In the genomic region with DNA sequence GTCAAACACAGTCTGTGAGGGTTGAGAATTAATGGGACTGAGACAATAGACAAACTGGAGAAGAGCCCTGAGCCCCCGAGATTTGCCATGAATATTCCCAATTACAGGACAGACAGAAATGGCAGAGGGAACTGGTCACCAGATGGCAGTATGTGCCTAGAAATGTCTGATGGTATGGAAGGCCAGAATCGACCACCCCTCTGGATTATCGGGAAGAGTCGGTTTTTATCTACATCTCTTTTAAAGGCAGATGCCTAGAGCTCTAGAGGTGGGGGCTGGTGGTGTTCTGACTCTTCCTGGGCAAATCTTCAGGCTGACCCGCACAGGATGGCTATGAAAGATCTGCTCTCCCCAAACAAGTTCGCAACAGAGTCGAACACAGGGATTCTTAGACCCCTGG, we compare ENCODE assay signal across 7 mouse cellular contexts. TPM values are rescaled to one million over a fixed set of nuclear protein-coding genes. Genes with fewer than 3 reads are reported as not detected.
DNase-seq lines count a peak whose midpoint lies in the region; ATAC-seq lines count a peak whose summit lies in the region.

No protein-coding gene starts in this region.

- peak overlapping the region; percentile 46; the same call in 1 of the 2 replicates for H3K9ac ChIP-seq in embryonic facial prominence, embryonic 13.5 days
- H3K9ac ChIP-seq in neural tube, embryonic 14.5 days (replicated peaks; ENCODE audit: low read depth, low read length) = no peak overlapping the region

- WGBS in embryonic facial prominence, embryonic 13.5 days = 26% methylated on average over 7 of the region's 7 CpGs
- WGBS in neural tube, embryonic 14.5 days = 23% methylated on average over 7 of the region's 7 CpGs

- DNase-seq in layer of hippocampus, adult 11-12 months (ENCODE audit: low spot score) = peak; percentile 43
- no peak for DNase-seq in layer of hippocampus, adult 9-10 months (ENCODE audit: low spot score)
- DNase-seq in NIH3T3 (ENCODE audit: low read depth) = peak; percentile 76
- peak; percentile 58 to 66 for DNase-seq in kidney, postnatal 4 days

- no peak overlapping the region for H3K4me2 ChIP-seq in embryonic facial prominence, embryonic 13.5 days
- H3K4me2 ChIP-seq in neural tube, embryonic 14.5 days (ENCODE audit: low read depth, low read length) = no peak overlapping the region

- ATAC-seq in embryonic facial prominence, embryonic 13.5 days (ENCODE audit: insufficient number of reproducible peaks, insufficient read depth, low FRiP score, low TSS enrichment, low read depth) = no peak
- peak; percentile 75 for ATAC-seq in neural tube, embryonic 14.5 days (ENCODE audit: low read depth)
- no peak for ATAC-seq in megakaryocyte progenitor cell, adult 5-6 weeks (replicated peaks; ENCODE audit: poor library complexity)

- H3K27ac ChIP-seq in embryonic facial prominence, embryonic 13.5 days = no peak overlapping the region
- H3K27ac ChIP-seq in neural tube, embryonic 14.5 days (ENCODE audit: low read depth, low read length) = no peak overlapping the region

- H3K4me3 ChIP-seq in embryonic facial prominence, embryonic 13.5 days = no peak overlapping the region
- no peak overlapping the region for H3K4me3 ChIP-seq in neural tube, embryonic 14.5 days (ENCODE audit: low read depth, low read length)

- H3K27me3 ChIP-seq in embryonic facial prominence, embryonic 13.5 days = peaks cover 9% of the 10 kb centered on the region; the same call in 1 of the 2 replicates
- H3K27me3 ChIP-seq in neural tube, embryonic 14.5 days (ENCODE audit: control insufficient read depth, insufficient read depth, low read length) = no peaks in the 10 kb centered on the region

- H3K36me3 ChIP-seq in embryonic facial prominence, embryonic 13.5 days = no peaks in the 10 kb centered on the region
- H3K36me3 ChIP-seq in neural tube, embryonic 14.5 days (ENCODE audit: control insufficient read depth, insufficient read depth, low read length) = no peaks in the 10 kb centered on the region

- H3K4me1 ChIP-seq in embryonic facial prominence, embryonic 13.5 days = peaks cover 3% of the 10 kb centered on the region; the same call in 1 of the 2 replicates
- no peaks in the 10 kb centered on the region for H3K4me1 ChIP-seq in neural tube, embryonic 14.5 days (ENCODE audit: control insufficient read depth, insufficient read depth, low read length)

- no peaks in the 10 kb centered on the region for H3K9me3 ChIP-seq in embryonic facial prominence, embryonic 13.5 days
- H3K9me3 ChIP-seq in neural tube, embryonic 14.5 days (ENCODE audit: control insufficient read depth, low read length) = no peaks in the 10 kb centered on the region

RNA-seq across cellular contexts. Expression of gene Pum3, which starts 17.9 kb away (rescaled TPM):
- 78.6 and 83.0 TPM in 2 replicates for polyA plus RNA-seq in embryonic facial prominence, embryonic 13.5 days (2015; fragmentation: Nextera tagmentation; extraction: Ambion mirVana)
- polyA plus RNA-seq in neural tube, embryonic 14.5 days (2014; fragmentation: Nextera tagmentation; extraction: Ambion mirVana) = 51.2 and 57.1 TPM in 2 replicates
- 201 and 209 TPM in 2 replicates for total RNA-seq in megakaryocyte progenitor cell, adult 5-6 weeks (2015)
- total RNA-seq in megakaryocyte progenitor cell, adult 5-6 weeks (2017) = 155 and 169 TPM in 2 replicates
